Mouse (Mus musculus): Measurements from ENCODE around the gene Cypt1. TPM values are rescaled to one million over a fixed set of nuclear protein-coding genes. Genes with fewer than 3 reads are reported as not detected.

Gene Cypt1
- not detected in 2 replicates for polyA plus RNA-seq (2012; rRNA removed)

DNA sequence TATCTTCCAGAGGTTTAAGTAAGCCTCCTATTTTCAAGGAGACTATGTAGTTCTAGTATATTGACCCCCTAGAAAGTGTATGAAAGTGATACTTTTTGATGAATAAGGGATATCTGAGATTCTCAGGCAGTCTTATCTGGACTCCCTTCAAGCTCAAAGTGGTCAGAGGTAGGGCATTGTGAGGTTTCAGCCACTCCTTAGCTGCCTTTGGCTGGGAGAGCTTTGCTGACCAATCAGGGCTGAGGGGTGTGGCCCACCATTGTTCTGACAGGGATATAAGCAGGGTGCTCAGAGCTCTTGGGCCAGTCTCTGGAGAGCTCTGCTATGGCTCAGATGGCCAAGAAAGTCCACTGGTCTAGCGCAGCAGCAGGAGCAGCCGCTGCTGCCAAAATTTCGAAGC, at the start of gene Cypt1:
Gene Cypt1 (plus strand): TSS at position 301 of the 400 bp plus-strand sequence.
- Histone ChIP-seq H3K4me3 (replicated peaks; ENCODE audit: extremely low read depth, low read depth, low read length) (no peak within 1 kb of the TSS), H3K4me1 (ENCODE audit: control insufficient read depth, insufficient read depth, low read length) (no peaks in the 10 kb centered on the region)
- no peak for DNase-seq
- TF ChIP-seq POLR2A (IDR thresholded peaks at IDR 0.05; ENCODE audit: borderline replicate concordance, extremely low read depth, low read depth, low read length) = no peak
- no peak for TF ChIP-seq CTCF (IDR thresholded peaks at IDR 0.05; ENCODE audit: insufficient read depth, low read length)
- WGBS = 82% methylated on average over 3 of the region's 3 CpGs

DNA sequence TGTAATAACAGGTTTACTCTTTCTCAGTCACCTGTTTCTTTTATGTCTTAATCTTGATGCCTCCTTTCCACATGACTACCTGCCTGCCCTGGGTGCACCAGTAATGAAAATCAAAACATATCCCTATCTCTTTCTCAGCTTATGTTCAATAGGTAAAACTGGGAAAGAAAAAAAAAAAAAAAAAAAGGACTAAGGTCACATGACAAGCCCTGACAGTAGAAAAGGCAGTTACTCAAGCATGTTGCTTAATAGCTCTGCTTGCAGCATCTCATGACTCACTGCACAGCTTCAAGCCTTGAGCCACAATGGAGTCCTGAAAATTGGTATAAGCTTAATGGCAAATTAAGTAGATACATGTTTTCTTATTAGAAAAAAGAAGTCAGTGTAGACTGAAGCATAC, 24.1 kb downstream of the Cypt1 start:
- TF ChIP-seq POLR2A (IDR thresholded peaks at IDR 0.05; ENCODE audit: borderline replicate concordance, extremely low read depth, low read depth, low read length) (no peak), CTCF (IDR thresholded peaks at IDR 0.05; ENCODE audit: insufficient read depth, low read length) (no peak)
- no peak for DNase-seq
- H3K4me3 ChIP-seq (replicated peaks; ENCODE audit: extremely low read depth, low read depth, low read length) = no peak overlapping the region

DNA sequence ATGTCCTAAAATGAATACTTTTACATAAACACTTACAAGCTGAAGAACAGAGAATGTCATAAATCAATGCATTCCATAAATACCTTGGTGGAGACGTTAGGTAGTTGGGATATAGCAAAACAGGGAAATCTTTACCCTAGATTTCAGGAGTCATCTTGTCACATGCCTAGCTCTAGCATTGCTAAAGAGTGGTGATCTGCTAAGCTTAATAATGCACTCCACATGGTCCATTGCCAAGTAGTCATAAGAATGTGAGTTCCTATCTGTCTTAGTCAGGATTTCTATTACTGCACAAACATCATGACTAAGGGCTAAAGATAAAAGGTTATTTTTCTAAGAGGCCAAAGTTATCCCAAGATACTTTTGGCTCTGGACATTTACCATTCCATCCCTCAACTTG, 34.4 kb downstream of the Cypt1 start:
- H3K4me1 ChIP-seq (ENCODE audit: control insufficient read depth, insufficient read depth, low read length) = no peaks in the 10 kb centered on the region
- WGBS = 31% methylated on average over 1 of the region's 1 CpGs
- DNase-seq = no peak
- TF ChIP-seq CTCF (IDR thresholded peaks at IDR 0.05; ENCODE audit: insufficient read depth, low read length) (no peak), POLR2A (IDR thresholded peaks at IDR 0.05; ENCODE audit: borderline replicate concordance, extremely low read depth, low read depth, low read length) (no peak)
- H3K4me3 ChIP-seq (replicated peaks; ENCODE audit: extremely low read depth, low read depth, low read length) = no peak overlapping the region

More for the DNA sequence above, 24.1 kb downstream of the Cypt1 start:
- H3K4me1 ChIP-seq (ENCODE audit: control insufficient read depth, insufficient read depth, low read length) = no peaks in the 10 kb centered on the region

DNA sequence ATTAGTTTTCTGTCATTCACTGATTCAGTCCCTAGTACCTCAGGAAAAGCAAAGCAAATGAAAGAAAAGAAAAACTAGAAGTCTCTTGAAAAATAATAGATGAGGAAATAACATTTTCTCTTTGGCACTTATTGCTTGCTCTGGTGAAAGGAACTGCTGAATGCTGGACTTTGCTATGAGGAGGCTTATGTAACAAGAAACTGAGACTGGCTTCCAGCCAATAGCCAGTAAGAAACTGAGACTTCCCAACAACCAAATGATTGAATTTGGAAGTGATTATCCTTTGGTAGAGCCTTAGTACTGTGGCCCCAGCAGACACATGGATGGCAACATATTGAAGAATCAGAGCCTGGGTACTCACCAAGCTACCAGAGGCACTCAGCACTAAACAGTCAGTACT, 35.8 kb downstream of the Cypt1 start:
- Histone ChIP-seq H3K4me3 (replicated peaks; ENCODE audit: extremely low read depth, low read depth, low read length) (no peak overlapping the region), H3K4me1 (ENCODE audit: control insufficient read depth, insufficient read depth, low read length) (no peaks in the 10 kb centered on the region)
- no peak for DNase-seq
- TF ChIP-seq POLR2A (IDR thresholded peaks at IDR 0.05; ENCODE audit: borderline replicate concordance, extremely low read depth, low read depth, low read length) = no peak
- TF ChIP-seq CTCF (IDR thresholded peaks at IDR 0.05; ENCODE audit: insufficient read depth, low read length) = no peak

Other genes with a start within 250 kb of the Cypt1 start
- gene Maoa, start 96.8 kb downstream of the Cypt1 start, polyA plus RNA-seq (2012; rRNA removed) = 4.7 and 8.8 TPM in 2 replicates